Mouse (Mus musculus) heart, postnatal 4 days (tissue): ENCODE results near the gene Oip5. TPM values are rescaled to one million over a fixed set of nuclear protein-coding genes. Genes with fewer than 3 reads are reported as not detected.
"Not testable (repeated sequence)": the region's sequence is repeated elsewhere in the genome, so short reads cannot be mapped to it uniquely, and the experiment has no call there.

Experiments
- DNase-seq: peaks from one replicate; pipeline ENCODE4 v3.0.0; 2021
- total RNA-seq, 2 experiments: library from RNA; stranded (reverse); gene quantifications; 2 replicates each; pipeline ENCODE4 v1.2.3; 2021

The Oip5 gene
- total RNA-seq = 10 to 100 TPM; 10.3 to 11.1 TPM

DNA sequence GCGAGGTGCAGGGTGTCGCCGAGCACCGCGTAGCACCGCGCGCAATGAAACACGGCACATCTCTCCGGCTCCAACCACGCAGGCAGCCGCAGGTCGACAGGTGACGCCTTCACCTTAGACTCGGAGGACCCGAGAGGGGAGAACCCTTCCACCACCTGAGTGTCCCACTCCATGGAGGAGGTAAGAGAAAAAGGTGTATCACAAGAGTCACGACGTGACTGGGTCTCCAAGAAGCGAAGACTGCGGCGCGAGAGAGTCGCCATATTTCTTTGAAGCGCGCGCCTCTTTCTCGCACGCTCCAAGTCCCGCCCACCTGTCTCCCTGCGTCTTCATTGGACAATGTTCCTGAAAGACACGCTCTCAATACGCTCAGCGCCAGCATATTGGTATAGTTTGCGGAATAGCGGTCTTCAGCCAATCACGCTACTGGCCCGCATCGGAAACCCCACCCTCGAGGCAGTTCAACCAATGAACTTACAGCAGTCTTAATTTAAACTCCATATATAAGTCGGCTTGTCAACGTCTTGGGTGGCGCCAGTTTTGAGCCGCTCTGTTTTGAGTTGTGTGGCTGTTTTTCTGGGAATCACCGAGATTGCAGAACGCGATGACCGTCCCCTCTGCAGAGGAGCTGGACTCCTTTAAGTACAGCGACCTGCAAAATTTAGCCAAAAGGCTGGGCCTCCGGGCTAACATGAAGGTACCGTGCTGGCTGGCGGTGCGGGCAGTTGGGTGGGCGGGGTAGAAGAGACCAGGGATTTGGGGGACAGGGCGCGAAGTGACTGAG, at the start of gene Oip5, which contains the start of gene Nusap1:
Gene Oip5, minus strand, starts transcription at position 271 of the 784 bp plus-strand sequence.
Gene Nusap1, plus strand, starts transcription at position 100 of the 784 bp plus-strand sequence.
- peak; percentile 95 for DNase-seq

DNA sequence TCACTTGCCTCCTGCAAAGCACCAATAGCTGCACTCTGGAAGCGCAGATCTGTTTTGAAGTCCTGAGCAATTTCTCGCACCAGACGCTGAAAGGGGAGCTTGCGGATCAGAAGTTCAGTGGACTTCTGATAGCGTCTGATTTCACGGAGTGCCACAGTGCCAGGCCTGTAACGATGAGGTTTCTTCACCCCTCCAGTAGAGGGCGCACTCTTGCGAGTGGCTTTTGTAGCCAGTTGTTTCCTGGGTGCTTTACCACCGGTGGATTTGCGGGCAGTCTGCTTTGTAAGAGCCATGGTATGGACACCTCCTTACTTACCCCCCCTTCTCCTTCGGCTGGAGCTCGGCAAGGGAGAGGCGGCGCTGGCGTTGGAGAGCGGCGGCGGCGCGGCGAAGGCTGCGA, 47.5 kb upstream of the Oip5 start:
- DNase-seq = not testable (repeated sequence)

GRCm38 (mm10) chr2:119662220-119663182, 44.2 kb upstream of the Oip5 start, which contains the start of gene Ndufaf1:
Ndufaf1 (minus strand) TSS chr2:119662827.
- peak; percentile 88 for DNase-seq

- DNase-seq = no peak
Observed at GRCm38 (mm10) chr2:119644254-119644653, 26.0 kb upstream of the Oip5 start.

DNA sequence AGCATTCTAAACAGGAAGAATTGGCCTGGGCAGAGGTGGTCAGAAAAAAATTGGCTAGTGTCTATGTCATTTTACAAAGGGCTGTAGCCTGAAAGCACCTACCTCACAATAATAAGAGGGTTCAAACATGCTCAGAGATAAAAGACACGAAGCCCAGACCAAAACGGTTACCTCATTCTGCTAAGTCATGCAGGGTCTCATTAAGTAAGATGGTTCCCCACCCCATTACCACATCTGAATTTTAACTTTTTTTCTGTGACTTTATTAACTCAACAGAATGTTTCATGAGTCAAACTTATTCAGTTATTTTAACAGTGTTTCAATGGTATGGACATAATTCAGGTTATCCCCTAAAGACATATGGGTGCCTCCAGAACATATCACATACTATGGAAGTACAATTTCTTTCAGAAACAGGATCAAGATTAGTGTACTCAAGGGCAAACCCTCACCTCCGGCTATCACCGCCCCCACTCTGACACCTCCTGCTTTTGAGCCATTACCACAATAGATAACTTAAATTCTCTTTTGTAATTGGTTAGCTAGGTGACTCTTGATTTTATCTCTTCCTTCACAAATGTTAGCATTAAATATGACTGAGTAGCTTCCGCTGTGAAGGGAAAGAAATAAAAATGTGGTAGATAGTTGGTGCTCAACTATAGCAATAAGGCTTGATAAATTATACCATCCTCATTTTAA, 23.1 kb upstream of the Oip5 start:
- no peak for DNase-seq

- no peak for DNase-seq
Observed at GRCm38 (mm10) chr2:119636781-119637180, 18.5 kb upstream of the Oip5 start.

DNA sequence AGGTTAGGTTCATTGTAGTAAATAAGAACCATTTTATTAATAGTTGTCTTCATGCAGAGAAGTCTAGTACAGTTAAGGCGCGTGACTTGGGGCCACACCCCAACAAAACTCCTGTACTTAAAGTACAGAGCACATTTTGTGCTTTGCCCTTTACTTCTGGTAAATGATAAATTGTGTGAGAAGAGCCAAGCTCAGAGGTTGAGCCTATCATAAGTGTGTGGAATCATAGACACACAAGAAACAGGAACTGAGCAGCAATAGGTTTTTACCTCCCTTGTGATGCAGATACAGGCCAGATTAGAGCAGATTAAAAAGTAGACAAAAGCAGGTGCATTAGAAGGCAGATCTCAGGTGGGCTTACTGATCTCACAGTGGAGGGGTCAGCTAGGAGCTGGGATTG, 3.0 kb upstream of the Oip5 start:
- no peak for DNase-seq

DNA sequence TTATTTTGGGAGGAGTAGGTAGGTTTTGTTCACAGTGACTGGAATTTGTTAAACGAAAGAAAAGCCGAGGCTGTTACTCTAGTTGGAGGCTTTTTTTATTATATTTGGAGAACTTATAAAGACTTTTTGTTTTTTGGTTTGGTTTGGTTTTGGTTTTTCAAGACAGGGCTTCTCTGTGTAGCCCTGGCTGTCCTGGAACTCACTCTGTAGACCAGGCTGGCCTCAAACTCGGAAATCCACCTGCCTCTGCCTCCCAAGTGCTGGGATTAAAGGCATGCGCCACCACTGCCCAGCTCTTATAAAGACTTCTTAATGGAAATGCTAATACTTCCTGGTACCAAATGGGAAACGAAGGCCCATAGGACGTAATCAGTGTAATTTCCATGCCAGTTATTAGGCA, 733 bp upstream of the Oip5 start:
- not testable (repeated sequence) for DNase-seq

GRCm38 (mm10) chr2:119617841-119618198, 449 bp downstream of the Oip5 start:
- no peak for DNase-seq

DNA sequence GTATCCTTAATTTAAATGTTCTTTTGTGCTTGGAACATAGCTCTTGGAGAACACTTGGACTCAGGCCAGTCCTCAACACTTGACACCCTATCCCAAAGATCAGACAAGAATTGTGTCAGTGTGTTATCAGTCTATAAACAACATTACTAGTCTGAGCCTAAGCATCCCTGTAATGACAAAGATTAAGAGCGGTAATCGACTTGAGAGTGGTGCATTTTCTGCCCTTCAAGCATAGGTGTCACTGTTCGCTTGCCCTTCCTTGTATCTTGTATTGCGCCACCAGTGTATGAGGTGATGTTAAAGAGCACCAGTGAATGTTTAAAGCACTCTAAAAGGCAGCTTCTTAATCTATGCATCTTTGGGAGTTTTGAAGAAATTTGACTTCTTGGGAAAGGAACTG, 11.2 kb downstream of the Oip5 start:
- no peak for DNase-seq

GRCm38 (mm10) chr2:119605361-119605973, 12.8 kb downstream of the Oip5 start:
- DNase-seq = no peak

- no peak for DNase-seq
Observed at GRCm38 (mm10) chr2:119603909-119604308, 14.4 kb downstream of the Oip5 start.

DNA sequence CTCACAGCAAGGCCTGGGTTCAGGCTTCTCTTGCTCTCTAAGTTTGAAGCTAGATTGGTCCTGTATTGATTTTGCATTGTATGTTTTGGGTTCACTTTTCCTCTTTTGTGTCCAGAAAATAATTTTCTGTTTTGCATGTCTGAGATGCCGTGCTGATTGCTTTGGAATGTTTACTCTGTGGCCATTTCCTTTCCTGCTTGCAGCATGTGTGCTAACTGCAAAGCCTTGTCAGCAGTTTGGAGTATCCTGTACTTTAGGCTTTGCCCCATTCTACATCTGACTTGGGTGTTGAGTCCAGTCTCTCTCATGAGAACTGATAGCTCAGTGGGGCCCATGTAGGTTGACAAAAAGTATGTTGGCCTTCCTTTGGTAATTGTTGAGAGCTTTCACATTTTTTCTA, 15.8 kb downstream of the Oip5 start:
- DNase-seq = no peak

DNA sequence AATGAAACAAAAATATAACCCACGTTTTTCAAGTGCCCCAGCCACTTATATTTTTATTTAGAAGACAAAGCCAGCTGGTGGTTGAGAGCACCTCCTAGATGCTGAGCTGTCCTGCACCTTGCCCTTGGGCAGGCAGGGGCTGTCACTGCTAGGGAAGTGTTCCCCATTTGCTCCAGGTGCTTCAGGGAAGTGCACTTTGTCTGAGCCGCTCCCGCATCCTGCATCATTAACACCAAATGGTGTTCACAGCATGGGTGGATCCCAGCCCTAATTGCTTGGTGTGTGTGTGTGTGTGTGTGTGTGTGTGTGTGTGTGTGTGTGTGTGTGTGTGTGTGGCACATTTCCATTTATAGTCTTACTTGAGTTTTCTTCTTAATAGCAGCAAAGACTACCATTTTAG, 16.7 kb downstream of the Oip5 start:
- DNase-seq = not testable (repeated sequence)

- DNase-seq = no peak
Observed at GRCm38 (mm10) chr2:119601027-119601426, 17.2 kb downstream of the Oip5 start.

DNA sequence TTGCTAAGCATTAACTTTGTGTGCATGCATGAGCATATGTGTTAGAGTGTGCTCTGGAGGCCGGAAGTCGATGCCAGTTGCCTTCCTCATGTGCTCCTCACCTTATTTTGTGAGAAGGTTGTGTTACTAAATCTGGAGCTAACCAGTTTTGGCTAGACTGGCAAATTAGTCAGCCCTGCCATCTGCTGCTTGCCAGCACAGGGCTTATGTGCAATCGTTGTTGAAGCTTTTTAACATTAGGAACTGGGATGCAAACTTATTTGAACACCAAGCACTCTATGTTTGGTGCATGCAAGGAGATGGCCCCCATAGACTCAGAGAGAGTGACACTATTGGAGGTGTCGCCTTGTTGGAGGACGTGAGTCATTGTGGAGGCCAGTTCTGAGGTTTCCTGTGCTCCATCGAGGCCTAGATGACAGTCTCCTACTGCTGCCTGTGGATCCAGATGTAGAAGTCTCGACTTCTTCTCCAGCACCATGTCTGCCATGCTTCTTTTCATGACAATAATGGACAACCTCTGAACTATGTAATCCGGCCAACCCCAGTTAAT, 21.4 kb downstream of the Oip5 start:
- DNase-seq = no peak

- DNase-seq = no peak
Observed at GRCm38 (mm10) chr2:119595308-119595707, 23.0 kb downstream of the Oip5 start.

DNA sequence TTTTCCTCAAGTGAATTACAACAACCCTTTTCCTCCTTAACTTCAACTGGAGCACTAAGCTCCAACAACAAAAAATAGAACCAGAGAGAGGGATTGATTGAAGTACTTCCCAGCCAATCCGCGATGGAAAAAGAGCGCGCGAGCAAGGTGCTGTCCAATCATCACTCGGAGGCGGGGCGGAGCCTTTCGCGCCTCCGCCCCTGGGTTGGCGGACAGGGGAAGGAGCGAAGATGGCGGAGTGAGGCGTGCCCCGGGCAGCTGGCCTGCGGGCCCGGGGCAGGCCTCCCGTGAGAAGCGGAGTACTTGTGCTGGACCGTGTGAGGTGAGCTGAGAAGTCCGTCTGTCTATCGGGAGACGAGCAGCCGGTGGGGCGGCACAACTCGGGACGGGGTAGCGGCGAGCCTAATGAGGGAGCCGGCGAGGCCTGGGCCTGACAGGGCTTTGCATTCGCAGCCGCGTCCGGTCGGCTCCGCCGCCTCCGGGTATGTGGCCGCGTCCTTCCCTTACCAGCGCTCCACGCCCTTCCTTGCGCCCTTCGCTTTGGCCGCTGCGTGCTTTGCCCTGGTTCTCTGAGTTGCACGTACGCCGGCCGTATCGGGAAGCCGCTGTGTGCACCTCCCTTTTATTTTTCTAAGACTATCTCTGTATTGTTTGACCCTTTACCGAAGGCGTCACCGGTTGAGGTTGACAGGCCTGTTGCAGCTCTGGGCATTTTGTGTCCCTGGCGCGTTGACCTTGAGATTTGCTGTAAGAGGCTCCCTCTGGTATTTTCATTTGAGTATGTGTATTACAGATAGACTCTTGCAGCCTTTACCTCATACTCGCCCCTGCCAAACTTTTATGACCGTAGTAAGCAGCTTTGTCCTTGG, 23.9 kb downstream of the Oip5 start:
- DNase-seq = peak; percentile 99

DNA sequence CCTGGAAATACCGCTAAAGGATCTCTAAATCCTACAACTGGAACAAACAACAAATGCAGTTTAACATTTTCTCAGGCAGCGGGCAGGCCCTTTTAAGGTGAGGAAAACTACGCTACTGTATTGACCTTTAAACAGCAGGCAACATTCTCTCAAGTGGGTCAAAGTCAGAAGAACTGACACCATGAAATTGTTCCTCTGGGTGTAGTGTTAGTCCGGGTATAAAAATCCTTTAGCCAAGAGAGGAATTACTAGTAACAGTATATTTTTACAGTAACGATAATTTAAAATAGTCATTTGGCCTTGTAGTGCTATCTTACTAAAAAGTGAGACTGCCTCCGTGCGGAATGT, 24.5 kb downstream of the Oip5 start:
- no peak for DNase-seq

GRCm38 (mm10) chr2:119591247-119591646, 27.0 kb downstream of the Oip5 start:
- no peak for DNase-seq

GRCm38 (mm10) chr2:119587383-119587782, 30.9 kb downstream of the Oip5 start:
- peak; percentile 66 for DNase-seq
